ENCODE assay signal across 16 mouse cellular contexts in the genomic region with DNA sequence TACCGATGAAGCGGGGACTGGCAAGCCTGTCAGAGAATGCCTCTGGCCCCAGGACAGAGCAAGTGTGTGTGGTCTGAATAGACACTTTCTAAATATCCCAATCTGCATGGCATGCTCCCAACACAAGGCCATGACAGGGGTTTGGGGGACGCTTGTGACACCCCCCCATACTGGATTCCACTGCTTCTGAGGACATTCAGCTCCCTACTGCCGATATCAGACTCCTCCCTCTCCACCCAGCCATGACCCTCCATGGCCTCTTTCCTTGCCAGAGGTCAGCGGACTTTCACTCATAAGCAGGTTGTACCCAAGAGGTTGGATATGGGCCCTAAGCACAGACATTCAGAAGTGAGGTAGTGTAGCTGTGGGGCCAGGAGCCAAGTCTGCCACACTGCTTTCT. TPM values are rescaled to one million over a fixed set of nuclear protein-coding genes. Genes with fewer than 3 reads are reported as not detected.
"Had no signal": no experiment of that assay in that cellular context is flagged by ENCODE, and none has a peak within 500 bp of the region (broad histone marks: within the 10 kb centered on the region; RNA-seq: fewer than 3 reads in every experiment).

No protein-coding gene starts in this region.

- H3K36me3 ChIP-seq: midbrain, embryonic 15.5 days had no signal

- H3K27me3 ChIP-seq: midbrain, embryonic 15.5 days had no signal

- H3K9me3 ChIP-seq: limb, embryonic 12.5 days; midbrain, embryonic 15.5 days had no signal

- H3K9ac ChIP-seq: limb, embryonic 12.5 days; liver, embryonic 14.5 days; midbrain, embryonic 15.5 days had no signal

- H3K4me2 ChIP-seq: limb, embryonic 12.5 days; midbrain, embryonic 15.5 days had no signal

- ATAC-seq: lung, postnatal 0 days; midbrain, embryonic 15.5 days had no signal

- H3K27ac ChIP-seq: layer of hippocampus, adult 2 months; limb, embryonic 12.5 days; liver, embryonic 14.5 days; midbrain, embryonic 15.5 days; stomach, postnatal 0 days had no signal

- H3K4me3 ChIP-seq: layer of hippocampus, adult 2 months; limb, embryonic 12.5 days; midbrain, embryonic 15.5 days had no signal

- DNase-seq: kidney, adult 9 months; kidney, postnatal 10 days; kidney, postnatal 4 days; liver; lung, adult 2 months; lung, postnatal 36 days; right cerebral cortex, adult 18-20 months; right cerebral cortex, postnatal 25 days; thymus, postnatal 4 days had no signal

RNA-seq across cellular contexts. Expression of a gene that starts 36.5 kb away (rescaled TPM):
- total RNA-seq: monocyte, adult 5-6 weeks had no signal
- polyA plus RNA-seq: lung, postnatal 0 days had no signal
